Mouse (Mus musculus) ES-Bruce4 (cell line): ENCODE data around the gene Chit1. TPM values are rescaled to one million over a fixed set of nuclear protein-coding genes. Genes with fewer than 3 reads are reported as not detected.
A peak's percentile ranks its signal among the peaks of the same experiment; 100 is the strongest.

Source experiments
- H3K27ac ChIP-seq: 2 replicates; pipeline ENCODE4 v1.5.1; 2012; ENCODE audit warnings: low read length, inconsistent platforms; ENCODE audit not compliant: insufficient read depth
- H3K27me3 ChIP-seq: 2 replicates; pipeline ENCODE4 v1.6.1; 2012; ENCODE audit warnings: mild to moderate bottlenecking, low read length, inconsistent platforms; ENCODE audit not compliant: control insufficient read depth, poor library complexity, insufficient read depth, severe bottlenecking
- H3K36me3 ChIP-seq: 2 replicates; pipeline ENCODE4 v1.6.1; 2012; ENCODE audit warnings: inconsistent platforms, mild to moderate bottlenecking, low read length, moderate library complexity; ENCODE audit not compliant: control insufficient read depth, poor library complexity, insufficient read depth, severe bottlenecking
- H3K4me1 ChIP-seq: one replicate; pipeline ENCODE4 v1.8.1; 2011; ENCODE audit warnings: low read length; ENCODE audit not compliant: control insufficient read depth, insufficient read depth
- H3K4me3 ChIP-seq: 2 replicates; pipeline ENCODE4 v1.5.1; 2011; ENCODE audit warnings: low read depth, mild to moderate bottlenecking, low read length
- H3K9ac ChIP-seq: 2 replicates; pipeline ENCODE4 v1.6.1; 2012; ENCODE audit warnings: low read depth, mild to moderate bottlenecking, inconsistent platforms; ENCODE audit not compliant: poor library complexity, severe bottlenecking
- H3K9me3 ChIP-seq: replicated peaks from 2 replicates; pipeline ENCODE4 v1.6.1; 2012; ENCODE audit warnings: mild to moderate bottlenecking, low read length, inconsistent platforms; ENCODE audit not compliant: control insufficient read depth, poor library complexity, insufficient read depth, severe bottlenecking
- CTCF ChIP-seq: IDR thresholded peaks from one replicate; pipeline ENCODE4 v1.8.1; 2011; ENCODE audit warnings: low read depth, low read length
- EP300 ChIP-seq: IDR thresholded peaks from 2 replicates; pipeline ENCODE4 v1.6.1; 2011; ENCODE audit warnings: low read depth, low read length; ENCODE audit not compliant: insufficient read depth
- POLR2A ChIP-seq: IDR thresholded peaks from one replicate; pipeline ENCODE4 v1.8.1; 2011; ENCODE audit warnings: low read length; ENCODE audit not compliant: insufficient read depth
- polyA plus RNA-seq: library from polyadenylated mRNA; stranded (reverse); fragments of >200 nt; gene quantifications from 2 replicates; pipeline ENCODE4 v1.2.4, GENCODE M21; 2011; ENCODE audit warnings: low read depth; ENCODE audit not compliant: missing spikeins, insufficient read depth, insufficient read length

The Chit1 gene
- polyA plus RNA-seq, 1 experiment: not detected

DNA sequence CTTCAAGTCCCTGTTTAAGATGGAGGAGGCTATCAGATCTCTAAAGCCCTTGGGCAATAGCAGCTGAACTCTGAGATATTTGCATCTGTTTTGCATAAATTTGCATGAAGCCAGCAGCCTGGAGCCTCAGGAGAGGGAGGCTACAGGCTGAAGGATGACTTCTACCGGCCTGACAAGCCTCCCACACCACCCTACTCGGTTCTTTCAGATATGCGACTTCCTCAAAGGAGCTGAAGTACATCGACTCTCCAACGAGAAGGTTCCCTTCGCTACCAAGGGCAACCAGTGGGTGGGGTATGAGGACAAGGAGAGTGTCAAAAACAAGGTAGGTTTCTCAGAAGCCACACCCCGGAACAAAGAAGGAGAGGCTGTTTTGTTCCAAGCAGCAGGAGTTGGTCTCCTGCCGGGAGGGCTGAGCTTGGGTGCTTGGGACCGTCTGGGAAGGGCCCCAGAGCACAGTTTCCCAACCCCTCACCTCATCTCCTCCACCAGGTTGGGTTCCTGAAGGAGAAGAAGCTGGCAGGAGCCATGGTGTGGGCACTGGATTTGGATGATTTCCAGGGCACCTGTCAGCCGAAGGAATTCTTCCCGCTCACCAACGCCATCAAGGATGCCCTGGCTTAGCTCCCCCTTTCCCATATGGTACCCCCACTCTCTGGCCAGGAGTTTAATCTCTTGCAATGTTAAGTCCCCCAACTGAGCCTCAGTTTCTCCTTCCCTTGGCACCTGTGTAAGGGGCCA is 78.1 kb downstream of the Chit1 start:
- H3K4me1 ChIP-seq: peaks cover 15% of the 10 kb centered on the region
- no peak overlapping the region for H3K9ac ChIP-seq
- H3K27ac ChIP-seq: peak overlapping the region; percentile 51
- no peak overlapping the region for H3K4me3 ChIP-seq
- TF ChIP-seq POLR2A: no peak
- peak; percentile 81 for TF ChIP-seq EP300
- TF ChIP-seq CTCF: no peak
- H3K9me3 ChIP-seq: no peaks in the 10 kb centered on the region
- H3K36me3 ChIP-seq: no peaks in the 10 kb centered on the region
- no peaks in the 10 kb centered on the region for H3K27me3 ChIP-seq

GRCm38 (mm10) chr1:134191192-134191591 is 80.2 kb downstream of the Chit1 start:
- Histone ChIP-seq H3K4me1 (peaks cover 19% of the 10 kb centered on the region), H3K9me3 (no peaks in the 10 kb centered on the region), H3K9ac (no peak overlapping the region), H3K36me3 (no peaks in the 10 kb centered on the region), H3K4me3 (no peak overlapping the region), H3K27ac (no peak overlapping the region), H3K27me3 (no peaks in the 10 kb centered on the region)
- TF ChIP-seq POLR2A (no peak), EP300 (no peak), CTCF (no peak)

- H3K4me1 ChIP-seq: peaks cover 19% of the 10 kb centered on the region
- H3K9me3 ChIP-seq: no peaks in the 10 kb centered on the region
- no peak overlapping the region for H3K4me3 ChIP-seq
- H3K9ac ChIP-seq: no peak overlapping the region
- no peak for TF ChIP-seq CTCF
- TF ChIP-seq EP300: no peak
- no peak for TF ChIP-seq POLR2A
- no peaks in the 10 kb centered on the region for H3K36me3 ChIP-seq
- no peak overlapping the region for H3K27ac ChIP-seq
- no peaks in the 10 kb centered on the region for H3K27me3 ChIP-seq
These were observed 81.0 kb downstream of the Chit1 start for GRCm38 (mm10) chr1:134192024-134192423.

GRCm38 (mm10) chr1:134193126-134193525 is 82.1 kb downstream of the Chit1 start, which contains the start of gene Mybph:
Mybph (plus strand) TSS chr1:134193448.
- no peak for TF ChIP-seq EP300
- TF ChIP-seq CTCF: no peak
- no peak for TF ChIP-seq POLR2A
- H3K9ac ChIP-seq: no peak within 1 kb of the TSS
- no peak within 1 kb of the TSS for H3K4me3 ChIP-seq
- H3K27me3 ChIP-seq: no peaks in the 10 kb centered on the region
- no peaks in the 10 kb centered on the region for H3K9me3 ChIP-seq
- peaks cover 19% of the 10 kb centered on the region for H3K4me1 ChIP-seq
- no peak within 1 kb of the TSS for H3K27ac ChIP-seq
- no peaks in the 10 kb centered on the region for H3K36me3 ChIP-seq

DNA sequence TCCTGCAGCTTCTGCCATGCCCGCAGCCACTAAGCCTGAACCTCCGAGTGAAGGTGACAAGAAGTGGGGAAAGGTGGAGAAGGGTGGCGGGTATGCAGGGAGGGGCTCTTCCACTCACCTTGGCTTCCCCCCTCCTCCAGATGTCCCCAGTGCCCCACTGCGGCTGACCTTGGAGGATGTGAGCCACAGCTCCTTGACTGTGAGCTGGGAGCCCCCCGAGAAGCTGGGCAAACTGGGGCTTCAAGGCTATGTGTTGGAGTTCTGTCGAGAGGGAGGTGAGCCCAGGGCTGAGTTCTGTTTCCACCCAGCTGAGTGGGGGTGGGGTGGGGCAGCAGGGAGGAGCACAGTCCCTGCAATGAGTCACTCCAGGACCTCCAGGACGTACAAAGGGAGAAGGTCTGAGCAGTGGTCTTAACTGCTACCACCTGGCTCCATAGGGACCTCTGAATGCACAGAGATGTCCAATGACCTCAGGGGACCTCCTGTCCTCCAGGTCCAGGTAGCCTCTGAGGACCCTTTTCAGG is 82.7 kb downstream of the Chit1 start:
- TF ChIP-seq POLR2A (no peak), EP300 (no peak), CTCF (no peak)
- Histone ChIP-seq H3K27me3 (no peaks in the 10 kb centered on the region), H3K9ac (no peak overlapping the region), H3K27ac (no peak overlapping the region), H3K36me3 (no peaks in the 10 kb centered on the region), H3K4me1 (peaks cover 17% of the 10 kb centered on the region), H3K9me3 (no peaks in the 10 kb centered on the region), H3K4me3 (no peak overlapping the region)
